ENCODE assay signal across 23 mouse cellular contexts in the genomic region with DNA sequence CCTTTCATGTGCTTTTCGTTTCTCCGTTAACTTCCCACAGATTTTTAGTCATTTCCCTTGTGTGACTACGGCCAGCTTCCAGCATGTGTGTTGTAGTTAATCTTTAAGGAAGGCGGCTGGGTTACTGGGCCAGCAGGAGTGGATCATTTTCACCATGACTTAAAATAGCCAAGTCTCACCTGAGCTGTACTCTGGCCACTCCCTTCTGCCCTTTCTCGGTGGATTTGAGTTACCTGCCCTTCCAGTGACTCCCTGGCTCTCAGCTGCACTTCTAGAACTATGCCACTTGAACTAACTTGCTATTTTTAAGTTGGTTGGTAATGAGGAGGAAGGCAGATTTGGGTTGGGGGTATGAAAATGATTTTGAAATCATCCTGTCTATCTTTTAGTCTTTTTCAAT.
DNase-seq lines count a peak whose midpoint lies in the region; ATAC-seq and TF ChIP-seq lines count a peak whose summit lies in the region.
"Had no signal": no experiment of that assay in that cellular context is flagged by ENCODE, and none has a peak within 500 bp of the region (broad histone marks: within the 10 kb centered on the region; RNA-seq: fewer than 3 reads in every experiment).

No protein-coding gene starts in this region.

- peak; percentile 20 for DNase-seq in kidney, adult 18-20 months
- peak; percentile 22 for DNase-seq in lung, embryonic 14.5 days
- DNase-seq in lung, postnatal 25 days (ENCODE audit: low spot score): no peak
- peak; percentile 3 for DNase-seq in large intestine, adult 2 months (ENCODE audit: low read depth, low spot score)
- no peak for DNase-seq in forebrain, embryonic 10.5 days (ENCODE audit: extremely low spot score, low spot score)
- DNase-seq: adrenal gland, postnatal 14 days; cerebellum, adult 11 months; cerebellum, adult 9-10 months; cerebellum, postnatal 36 days; gastrocnemius, postnatal 36 days; heart, adult 2 months; layer of hippocampus, adult 9-11 months; midbrain, embryonic 14.5 days; thymus, postnatal 14 days had no signal

- H3K9ac ChIP-seq in kidney, embryonic 14.5 days (ENCODE audit: low read depth, low read length): no peak overlapping the region
- no peak overlapping the region for H3K9ac ChIP-seq in lung, embryonic 14.5 days
- H3K9ac ChIP-seq in stomach, embryonic 16.5 days (ENCODE audit: low read length): no peak overlapping the region
- H3K9ac ChIP-seq: heart, embryonic 12.5 days; hindbrain, embryonic 14.5 days; limb, embryonic 13.5 days had no signal

- TF ChIP-seq CTCF in lung, embryonic 14.5 days (IDR thresholded peaks at IDR 0.05; ENCODE audit: low read depth): no peak

- WGBS in kidney, embryonic 14.5 days: 66% methylated on average over 5 of the region's 5 CpGs
- whole genome bisulfite sequencing in lung, embryonic 14.5 days: 54% methylated on average over 5 of the region's 5 CpGs
- 26% methylated on average over 5 of the region's 5 CpGs for WGBS in large intestine, adult 2 months
- WGBS in stomach, embryonic 16.5 days: 63% methylated on average over 5 of the region's 5 CpGs
- 89% methylated on average over 5 of the region's 5 CpGs for WGBS in forebrain, embryonic 10.5 days

- no peaks in the 10 kb centered on the region for H3K4me1 ChIP-seq in kidney, embryonic 14.5 days (ENCODE audit: control insufficient read depth, insufficient read depth, low read length)
- H3K4me1 ChIP-seq in lung, embryonic 14.5 days (ENCODE audit: insufficient read depth): no peaks in the 10 kb centered on the region
- H3K4me1 ChIP-seq in stomach, embryonic 16.5 days (ENCODE audit: control insufficient read depth, insufficient read depth, low read length): no peaks in the 10 kb centered on the region
- H3K4me1 ChIP-seq in forebrain, embryonic 10.5 days: peaks cover 8% of the 10 kb centered on the region; the same call in 1 of the 2 replicates
- H3K4me1 ChIP-seq: heart, embryonic 12.5 days; limb, embryonic 13.5 days had no signal

- no peak overlapping the region for H3K4me3 ChIP-seq in kidney, embryonic 14.5 days (ENCODE audit: low read length)
- no peak overlapping the region for H3K4me3 ChIP-seq in lung, embryonic 14.5 days (ENCODE audit: low read depth, low read length)
- no peak overlapping the region for H3K4me3 ChIP-seq in stomach, embryonic 16.5 days (replicated peaks; ENCODE audit: low read length)
- no peak overlapping the region for H3K4me3 ChIP-seq in forebrain, embryonic 10.5 days
- H3K4me3 ChIP-seq: heart, adult 2 months; heart, embryonic 12.5 days; limb, embryonic 13.5 days had no signal

- H3K27ac ChIP-seq in kidney, embryonic 14.5 days (ENCODE audit: low read depth, low read length): no peak overlapping the region
- H3K27ac ChIP-seq in lung, embryonic 14.5 days (ENCODE audit: low read depth): no peak overlapping the region
- H3K27ac ChIP-seq in stomach, embryonic 16.5 days (ENCODE audit: low read length): 0 out of 2 replicates have a peak overlapping the region, but pooled peaks have one; percentile 6
- H3K27ac ChIP-seq in forebrain, embryonic 10.5 days: no peak overlapping the region
- H3K27ac ChIP-seq: heart, adult 2 months; hindbrain, embryonic 14.5 days; limb, embryonic 13.5 days; macrophage had no signal

- ATAC-seq in kidney, embryonic 14.5 days (ENCODE audit: low FRiP score, low TSS enrichment): no peak
- no peak for ATAC-seq in lung, embryonic 14.5 days (ENCODE audit: insufficient read depth)
- no peak; the same call in 1 of the 2 replicates for ATAC-seq in stomach, embryonic 16.5 days (ENCODE audit: insufficient read depth, low FRiP score)
- ATAC-seq: CD4-positive, CD25-positive, alpha-beta regulatory T cell, adult 4 months; forebrain, embryonic 14.5 days had no signal

- H3K4me2 ChIP-seq in kidney, embryonic 14.5 days (replicated peaks; ENCODE audit: low read depth, low read length): no peak overlapping the region
- H3K4me2 ChIP-seq in lung, embryonic 14.5 days: no peak overlapping the region
- no peak overlapping the region for H3K4me2 ChIP-seq in stomach, embryonic 16.5 days (ENCODE audit: low read depth, low read length)
- H3K4me2 ChIP-seq: heart, embryonic 12.5 days; hindbrain, embryonic 14.5 days; limb, embryonic 13.5 days; liver, embryonic 11.5 days had no signal

- H3K9me3 ChIP-seq in kidney, embryonic 14.5 days (ENCODE audit: control insufficient read depth, low read length): no peaks in the 10 kb centered on the region
- no peaks in the 10 kb centered on the region for H3K9me3 ChIP-seq in lung, embryonic 14.5 days (ENCODE audit: low read depth, low read length)
- H3K9me3 ChIP-seq in stomach, embryonic 16.5 days (replicated peaks; ENCODE audit: control insufficient read depth, low read length): no peaks in the 10 kb centered on the region
- no peaks in the 10 kb centered on the region for H3K9me3 ChIP-seq in forebrain, embryonic 10.5 days
- H3K9me3 ChIP-seq: heart, embryonic 12.5 days; limb, embryonic 13.5 days had no signal

- H3K27me3 ChIP-seq in kidney, embryonic 14.5 days (ENCODE audit: control insufficient read depth, insufficient read depth, low read length): no peaks in the 10 kb centered on the region
- no peaks in the 10 kb centered on the region for H3K27me3 ChIP-seq in lung, embryonic 14.5 days (ENCODE audit: insufficient read depth, low read length)
- no peaks in the 10 kb centered on the region for H3K27me3 ChIP-seq in stomach, embryonic 16.5 days (ENCODE audit: control insufficient read depth, insufficient read depth, low read length)
- no peaks in the 10 kb centered on the region for H3K27me3 ChIP-seq in forebrain, embryonic 10.5 days (ENCODE audit: poor library complexity, severe bottlenecking)
- H3K27me3 ChIP-seq: heart, embryonic 12.5 days; limb, embryonic 13.5 days had no signal

- H3K36me3 ChIP-seq in kidney, embryonic 14.5 days (ENCODE audit: control insufficient read depth, insufficient read depth, low read length): no peaks in the 10 kb centered on the region
- H3K36me3 ChIP-seq in lung, embryonic 14.5 days (ENCODE audit: insufficient read depth): no peaks in the 10 kb centered on the region
- H3K36me3 ChIP-seq in stomach, embryonic 16.5 days (ENCODE audit: control insufficient read depth, insufficient read depth, low read length): no peaks in the 10 kb centered on the region
- no peaks in the 10 kb centered on the region for H3K36me3 ChIP-seq in forebrain, embryonic 10.5 days (replicated peaks)
- H3K36me3 ChIP-seq: heart, embryonic 12.5 days; limb, embryonic 13.5 days had no signal

Comparison
In these comparisons a context has a peak if more than half of its experiments do, and no peak if none do; other contexts are left out.
1. DNase-seq: peak in kidney, adult 18-20 months (single experiment), lung, embryonic 14.5 days (single experiment) and large intestine, adult 2 months (single experiment); none in lung, postnatal 25 days (single experiment) and forebrain, embryonic 10.5 days (single experiment).